ENCODE assay signal across 9 mouse cellular contexts in the genomic region with DNA sequence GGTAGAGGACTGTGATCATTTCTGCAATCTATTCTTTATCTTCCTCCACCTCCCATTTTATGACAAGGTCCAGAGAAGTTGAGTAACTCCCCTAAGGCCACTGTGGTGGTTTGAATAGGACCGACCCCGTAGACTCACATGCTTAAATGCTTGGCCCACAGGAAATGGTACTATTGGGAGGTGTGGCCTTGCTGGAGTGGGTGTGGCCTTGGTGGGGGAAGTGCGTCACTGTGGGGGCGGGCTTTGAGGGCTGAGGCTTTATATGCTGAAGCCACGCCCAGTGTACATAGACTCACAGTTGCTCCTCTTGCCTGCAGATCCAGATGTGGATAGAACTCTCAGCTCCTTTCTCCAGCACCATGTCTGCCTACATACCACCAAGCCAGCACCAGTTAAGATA. TPM values are rescaled to one million over a fixed set of nuclear protein-coding genes. Genes with fewer than 3 reads are reported as not detected.
DNase-seq lines count a peak whose midpoint lies in the region; ATAC-seq and TF ChIP-seq lines count a peak whose summit lies in the region.
"Had no signal": no experiment of that assay in that cellular context is flagged by ENCODE, and none has a peak within 500 bp of the region (broad histone marks: within the 10 kb centered on the region; RNA-seq: fewer than 3 reads in every experiment).

No protein-coding gene starts in this region.

- WGBS in kidney, embryonic 15.5 days, result 69% methylated on average over 5 of the region's 5 CpGs
- WGBS in kidney, adult 2 months, result 75% methylated on average over 5 of the region's 5 CpGs
- 92% methylated on average over 5 of the region's 5 CpGs for WGBS in midbrain, embryonic 11.5 days

- no peaks in the 10 kb centered on the region for H3K36me3 ChIP-seq in kidney, embryonic 15.5 days
- H3K36me3 ChIP-seq in kidney, adult 2 months (ENCODE audit: control insufficient read depth, insufficient read depth, low read length), result no peaks in the 10 kb centered on the region
- H3K36me3 ChIP-seq in testis, adult 2 months (ENCODE audit: control insufficient read depth, insufficient read depth, low read length), result no peaks in the 10 kb centered on the region
- H3K36me3 ChIP-seq in midbrain, embryonic 11.5 days (ENCODE audit: control insufficient read depth, insufficient read depth, low read length), result no peaks in the 10 kb centered on the region

- peak overlapping the region; percentile 86 for H3K27ac ChIP-seq in kidney, embryonic 15.5 days
- no peak overlapping the region for H3K27ac ChIP-seq in kidney, adult 2 months (ENCODE audit: insufficient read depth, low read depth, low read length)
- H3K27ac ChIP-seq in testis, adult 2 months (ENCODE audit: control insufficient read depth, insufficient read depth, low read depth, low read length), result no peak overlapping the region
- H3K27ac ChIP-seq in midbrain, embryonic 11.5 days (ENCODE audit: low read depth, low read length), result no peak overlapping the region

- H3K9ac ChIP-seq in kidney, embryonic 15.5 days, result no peak overlapping the region
- no peak overlapping the region for H3K9ac ChIP-seq in midbrain, embryonic 11.5 days (ENCODE audit: low read length)

- H3K4me3 ChIP-seq in kidney, embryonic 15.5 days (replicated peaks), result no peak overlapping the region
- H3K4me3 ChIP-seq in kidney, adult 2 months (ENCODE audit: insufficient read depth, low read depth, low read length), result no peak overlapping the region
- peak overlapping the region; percentile 61 for H3K4me3 ChIP-seq in testis, adult 2 months (ENCODE audit: control insufficient read depth, low read depth, low read length)
- no peak overlapping the region for H3K4me3 ChIP-seq in midbrain, embryonic 11.5 days (ENCODE audit: low read depth, low read length)

- no peak for TF ChIP-seq CTCF in kidney, adult 2 months (conservative IDR thresholded peaks at IDR 0.05; ENCODE audit: insufficient read depth, insufficient read length, low read depth, low read length)
- TF ChIP-seq CTCF in testis, adult 2 months (IDR thresholded peaks at IDR 0.05; ENCODE audit: control insufficient read depth, insufficient read depth, insufficient replicate concordance, low read depth, low read length), result no peak

- 0 out of 2 replicates have a peak, but pooled peaks cover 2% of the 10 kb centered on the region for H3K9me3 ChIP-seq in kidney, embryonic 15.5 days (replicated peaks)
- no peaks in the 10 kb centered on the region for H3K9me3 ChIP-seq in midbrain, embryonic 11.5 days (ENCODE audit: control insufficient read depth, low read length)

- ATAC-seq in kidney, embryonic 15.5 days (replicated peaks; ENCODE audit: low FRiP score), result 0 out of 2 replicates have a peak, but pooled peaks have one; percentile 23
- ATAC-seq in midbrain, embryonic 11.5 days (ENCODE audit: low FRiP score), result no peak

- no peak for DNase-seq in kidney, adult 2 months
- no peak for DNase-seq in testis, postnatal 10 days (ENCODE audit: low spot score)
- DNase-seq in lung, postnatal 4 days, result peak; percentile 62 to 64
- no peak for DNase-seq in midbrain, embryonic 11.5 days (ENCODE audit: low spot score, missing footprints)
- DNase-seq in embryo, embryonic 10 days (ENCODE audit: low spot score), result no peak
- DNase-seq: cerebellum, postnatal 10 days; kidney, adult 8-10 months had no signal

- H3K27me3 ChIP-seq in kidney, embryonic 15.5 days, result peaks cover 11% of the 10 kb centered on the region; the same call in 1 of the 2 replicates
- no peaks in the 10 kb centered on the region for H3K27me3 ChIP-seq in kidney, adult 2 months (replicated peaks; ENCODE audit: control insufficient read depth, insufficient read depth, low read length)
- no peaks in the 10 kb centered on the region for H3K27me3 ChIP-seq in testis, adult 2 months (ENCODE audit: control insufficient read depth, insufficient read depth, low read length)
- no peaks in the 10 kb centered on the region for H3K27me3 ChIP-seq in midbrain, embryonic 11.5 days (ENCODE audit: control insufficient read depth, insufficient read depth, low read length)

- H3K4me2 ChIP-seq in kidney, embryonic 15.5 days, result peak overlapping the region; percentile 33
- no peak overlapping the region for H3K4me2 ChIP-seq in midbrain, embryonic 11.5 days

- H3K4me1 ChIP-seq in kidney, embryonic 15.5 days, result peaks cover 47% of the 10 kb centered on the region
- no peaks in the 10 kb centered on the region for H3K4me1 ChIP-seq in kidney, adult 2 months (ENCODE audit: control insufficient read depth, insufficient read depth, low read length)
- peaks cover 3% of the 10 kb centered on the region for H3K4me1 ChIP-seq in testis, adult 2 months (ENCODE audit: control insufficient read depth, insufficient read depth, low read length)
- H3K4me1 ChIP-seq in midbrain, embryonic 11.5 days (ENCODE audit: control insufficient read depth, insufficient read depth, low read length), result no peaks in the 10 kb centered on the region

- no peak for TF ChIP-seq POLR2A in kidney, adult 2 months (IDR thresholded peaks at IDR 0.05; ENCODE audit: low read depth, low read length)
- TF ChIP-seq POLR2A in testis, adult 2 months (IDR thresholded peaks at IDR 0.05; ENCODE audit: control insufficient read depth, low read depth, low read length), result no peak; the same call in 1 of the 2 replicates

RNA-seq across cellular contexts. Expression of gene Bdkrb2, which starts 51.9 kb away (rescaled TPM):
- 1.1 and 1.6 TPM in 2 replicates for polyA plus RNA-seq in kidney, embryonic 15.5 days (2015; fragmentation: Nextera tagmentation; extraction: Ambion mirVana)
- polyA plus RNA-seq in kidney, adult 2 months (2012; rRNA removed), result 0.54 and 0.64 TPM in 2 replicates
- 0.61 and 0.62 TPM in 2 replicates for polyA plus RNA-seq in testis, adult 2 months (2012; rRNA removed)
- polyA plus RNA-seq in midbrain, embryonic 11.5 days (2014; fragmentation: Nextera tagmentation; extraction: Ambion mirVana), result 0.10 and 0.12 TPM in 2 replicates

RNA-seq across cellular contexts. Expression of gene D430019H16Rik, which starts 57.5 kb away (rescaled TPM):
- polyA plus RNA-seq in kidney, embryonic 15.5 days (2015; fragmentation: Nextera tagmentation; extraction: Ambion mirVana), result 1.4 and 1.7 TPM in 2 replicates
- polyA plus RNA-seq in kidney, adult 2 months (2012; rRNA removed), result 3.5 and 3.7 TPM in 2 replicates
- polyA plus RNA-seq in testis, adult 2 months (2012; rRNA removed), result 0.67 and 0.88 TPM in 2 replicates
- 6.4 and 8.1 TPM in 2 replicates for polyA plus RNA-seq in midbrain, embryonic 11.5 days (2014; fragmentation: Nextera tagmentation; extraction: Ambion mirVana)

Comparison
In these comparisons a context has a peak if more than half of its experiments do, and no peak if none do; other contexts are left out.
1. DNase-seq: peak in lung, postnatal 4 days (2 of 2); none in kidney, adult 2 months (single experiment), testis, postnatal 10 days (single experiment), midbrain, embryonic 11.5 days (single experiment) and embryo, embryonic 10 days (single experiment).